Mouse (Mus musculus) small intestine, adult 2 months (tissue): ENCODE measurements at regions not wholly inside any gene's neighbourhood (a gene's known extent, or its start where the extent isn't known, plus 50 kb on each side); places are given as distances from the start of the nearest gene placed in this dataset.

ENCODE experiments used
- H3K27ac ChIP-seq: fragments of 200-500 bp; 2 replicates; pipeline ENCODE4 v1.5.1; 2012; ENCODE audit warnings: low read depth, low read length, control low read depth, inconsistent platforms; ENCODE audit not compliant: insufficient read depth
- H3K27me3 ChIP-seq: fragments of 200-500 bp; 2 replicates; pipeline ENCODE4 v1.6.1; 2012; ENCODE audit warnings: mild to moderate bottlenecking, moderate library complexity, low read length, inconsistent platforms; ENCODE audit not compliant: control insufficient read depth, insufficient read depth
- H3K36me3 ChIP-seq: fragments of 200-500 bp; 2 replicates; pipeline ENCODE4 v1.6.1; 2012; ENCODE audit warnings: mild to moderate bottlenecking, low read length, control low read depth, inconsistent platforms; ENCODE audit not compliant: control insufficient read depth, insufficient read depth
- H3K4me1 ChIP-seq: fragments of 200-500 bp; 2 replicates; pipeline ENCODE4 v1.6.1; 2012; ENCODE audit warnings: low read length, inconsistent platforms, mixed read lengths; ENCODE audit not compliant: control insufficient read depth, insufficient read depth, insufficient read length
- H3K4me3 ChIP-seq: fragments of 200-500 bp; 2 replicates; pipeline ENCODE4 v1.5.1; 2012; ENCODE audit warnings: low read depth, mild to moderate bottlenecking, control low read depth, inconsistent platforms, low read length, moderate library complexity
- CTCF ChIP-seq: fragments of 200-500 bp; IDR thresholded peaks from 2 replicates; pipeline ENCODE4 v1.5.1; 2012; ENCODE audit warnings: low read depth, mild to moderate bottlenecking, control low read depth, inconsistent platforms, low read length, moderate library complexity, mixed read lengths; ENCODE audit not compliant: insufficient replicate concordance, insufficient read length; ENCODE audit errors: extremely low read depth
- POLR2A ChIP-seq: fragments of 200-500 bp; IDR thresholded peaks from 2 replicates; pipeline ENCODE4 v1.6.1; 2012; ENCODE audit warnings: low read depth, mild to moderate bottlenecking, control low read depth, inconsistent platforms, low read length, moderate library complexity
- WGBS: fragments of 180-500 bp; shearing (Covaris S2); methylation state at CpG from one replicate; pipeline ENCODE4 v1.1.7; 2018; 5-methylcytosine and 5-hydroxymethylcytosine counted together

GRCm38 (mm10) chr3:134489966-134490543 is 253.8 kb downstream of the Cxxc4 start:
- H3K27me3 ChIP-seq: no peaks in the 10 kb centered on the region
- H3K4me1 ChIP-seq: no peaks in the 10 kb centered on the region
- H3K27ac ChIP-seq: no peak overlapping the region
- no peak overlapping the region for H3K4me3 ChIP-seq
- no peak for TF ChIP-seq CTCF
- no peak for TF ChIP-seq POLR2A
- WGBS: 88% methylated on average over 5 of the region's 5 CpGs
- no peaks in the 10 kb centered on the region for H3K36me3 ChIP-seq

DNA sequence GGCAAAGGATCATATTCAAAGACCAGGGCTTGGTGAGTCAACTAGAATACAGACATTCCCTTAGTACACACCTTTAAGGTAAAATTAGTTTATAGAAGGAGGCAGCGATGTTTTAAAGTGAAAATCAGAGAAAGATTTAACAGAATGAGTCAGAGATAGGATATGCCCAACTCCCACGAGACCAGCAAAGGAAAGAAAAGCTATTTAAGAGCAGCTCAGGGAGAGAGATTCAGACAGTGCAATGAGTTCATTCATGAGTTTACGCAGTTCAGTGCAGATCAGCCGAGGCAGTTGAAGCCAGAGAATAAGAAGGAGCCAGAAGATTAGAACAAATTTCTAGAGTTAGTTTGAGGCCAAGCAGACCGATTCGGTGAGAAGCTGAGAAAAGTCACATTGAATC is 273.4 kb downstream of the Cxxc4 start:
- Histone ChIP-seq H3K27me3 (no peaks in the 10 kb centered on the region), H3K36me3 (no peaks in the 10 kb centered on the region), H3K27ac (no peak overlapping the region), H3K4me1 (no peaks in the 10 kb centered on the region), H3K4me3 (no peak overlapping the region)
- WGBS: 78% methylated on average over 6 of the region's 6 CpGs
- TF ChIP-seq CTCF: no peak
- TF ChIP-seq POLR2A: no peak

- H3K4me3 ChIP-seq: no peak overlapping the region
- H3K27me3 ChIP-seq: no peaks in the 10 kb centered on the region
- H3K36me3 ChIP-seq: no peaks in the 10 kb centered on the region
- no peaks in the 10 kb centered on the region for H3K4me1 ChIP-seq
- no peak overlapping the region for H3K27ac ChIP-seq
- TF ChIP-seq POLR2A (no peak), CTCF (no peak)
- WGBS: 82% methylated on average over 5 of the region's 5 CpGs
Measured at GRCm38 (mm10) chr3:134525795-134526194, 289.5 kb downstream of the Cxxc4 start.

- TF ChIP-seq POLR2A (no peak), CTCF (no peak)
- no peak overlapping the region for H3K27ac ChIP-seq
- H3K4me1 ChIP-seq: no peaks in the 10 kb centered on the region
- no peaks in the 10 kb centered on the region for H3K36me3 ChIP-seq
- H3K27me3 ChIP-seq: no peaks in the 10 kb centered on the region
- H3K4me3 ChIP-seq: no peak overlapping the region
- 81% methylated on average over 2 of the region's 2 CpGs for WGBS
Measured at GRCm38 (mm10) chr3:134560144-134560543, 268.7 kb upstream of the Tacr3 start.

DNA sequence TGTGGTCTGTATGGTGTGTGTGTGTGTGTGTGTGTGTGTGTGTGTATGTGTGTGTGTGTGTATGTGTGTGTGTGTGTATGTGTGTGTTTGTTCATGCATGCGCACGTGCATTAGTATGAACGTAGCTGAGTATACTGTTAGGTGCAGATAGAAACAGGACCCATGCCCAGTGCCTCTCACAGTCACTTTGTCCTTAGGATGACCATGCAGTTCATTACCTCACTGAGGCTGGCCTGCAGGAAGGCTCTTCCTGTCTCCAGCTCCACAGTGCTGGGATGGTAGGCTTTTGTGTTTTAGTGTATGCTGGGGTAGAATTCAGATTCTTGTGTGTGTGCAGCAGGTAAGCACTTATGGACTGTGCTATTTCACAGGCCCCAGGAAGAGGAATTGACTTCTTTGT is 250.0 kb upstream of the Tacr3 start:
- TF ChIP-seq CTCF: no peak
- no peak for TF ChIP-seq POLR2A
- Histone ChIP-seq H3K27ac (no peak overlapping the region), H3K4me1 (no peaks in the 10 kb centered on the region), H3K27me3 (no peaks in the 10 kb centered on the region), H3K36me3 (no peaks in the 10 kb centered on the region), H3K4me3 (no peak overlapping the region)
- WGBS: 93% methylated on average over 3 of the region's 3 CpGs

DNA sequence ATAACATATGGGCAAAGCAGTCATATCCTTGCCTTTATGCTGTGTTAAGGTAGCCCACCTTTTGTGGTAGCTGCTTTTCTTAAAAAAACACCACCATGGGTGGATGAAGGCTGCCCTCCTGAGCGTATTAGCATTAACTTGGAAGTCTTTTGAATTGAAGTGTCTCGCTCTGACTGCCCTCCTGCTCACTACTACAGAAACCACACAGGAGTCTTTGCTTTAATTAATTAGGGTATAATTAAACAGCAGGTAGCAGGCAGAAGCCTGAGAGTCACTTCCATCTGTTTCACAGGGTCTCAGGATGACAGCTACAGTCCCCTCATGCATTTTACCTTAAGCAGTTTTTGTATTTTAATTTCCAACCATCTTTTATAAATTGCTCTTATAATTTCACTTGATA is 240.2 kb upstream of the Tacr3 start:
- Histone ChIP-seq H3K4me1 (no peaks in the 10 kb centered on the region), H3K27ac (no peak overlapping the region), H3K27me3 (no peaks in the 10 kb centered on the region), H3K36me3 (no peaks in the 10 kb centered on the region), H3K4me3 (no peak overlapping the region)
- WGBS: 51% methylated on average over 2 of the region's 2 CpGs
- TF ChIP-seq CTCF (no peak), POLR2A (no peak)

DNA sequence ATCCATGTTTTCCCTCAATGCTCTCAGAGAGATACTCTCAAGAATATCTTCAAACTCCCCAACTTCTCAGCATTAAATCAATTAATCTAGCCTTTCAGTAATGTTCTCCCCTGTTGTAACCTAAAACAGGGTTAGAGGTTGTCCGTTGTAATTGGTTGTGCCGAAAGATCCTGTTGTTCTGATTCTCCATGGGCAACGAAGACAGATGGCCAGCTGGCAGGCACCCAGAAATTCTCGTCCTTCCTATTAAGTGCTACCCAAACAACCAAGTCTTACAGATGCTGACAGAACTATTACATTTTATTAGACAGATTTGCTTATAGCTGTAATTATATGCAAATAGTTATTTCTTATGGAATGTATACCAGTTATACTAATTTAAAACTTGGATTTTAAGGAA is 225.9 kb upstream of the Tacr3 start:
- H3K4me3 ChIP-seq: no peak overlapping the region
- H3K36me3 ChIP-seq: no peaks in the 10 kb centered on the region
- no peaks in the 10 kb centered on the region for H3K27me3 ChIP-seq
- no peaks in the 10 kb centered on the region for H3K4me1 ChIP-seq
- H3K27ac ChIP-seq: no peak overlapping the region
- no peak for TF ChIP-seq CTCF
- TF ChIP-seq POLR2A: no peak
- WGBS: 68% methylated on average over 4 of the region's 4 CpGs
